Mouse (Mus musculus): ENCODE data around the gene Srsf1.

DNA sequence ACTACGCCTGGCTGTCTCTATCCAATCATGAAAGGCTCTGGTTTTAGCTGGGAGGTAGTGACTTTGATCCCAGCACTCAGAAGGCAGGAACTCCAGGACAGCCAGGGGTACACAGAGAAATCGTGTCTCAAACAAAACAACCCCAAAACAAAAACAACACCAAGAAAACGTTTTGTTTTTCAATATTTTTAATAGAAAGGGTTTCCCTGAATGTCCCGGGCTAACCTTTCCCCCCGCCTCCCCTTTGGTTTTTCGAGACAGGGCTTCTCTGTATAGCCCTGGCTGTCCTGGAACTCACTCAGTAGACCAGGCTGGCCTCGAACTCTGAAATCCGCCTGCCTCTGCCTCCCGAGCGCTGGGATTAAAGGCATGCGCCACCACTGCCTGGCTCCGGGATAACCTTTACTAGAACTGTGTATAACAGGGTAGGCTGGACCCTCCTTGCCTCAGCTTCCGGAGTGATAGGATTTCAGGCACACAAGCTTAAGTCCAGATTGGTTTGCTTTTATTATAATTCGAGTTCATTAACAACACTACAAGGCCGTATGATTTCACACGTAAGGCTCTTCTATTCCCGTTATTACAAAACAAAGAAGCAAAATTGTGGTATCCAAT lies 743 bp upstream of the Srsf1 start:
- TF ChIP-seq GATA1 (IDR thresholded peaks at IDR 0.05; ENCODE audit: low read length) (no peak), TAL1 (IDR thresholded peaks at IDR 0.05; ENCODE audit: low read length) (no peak)

Data from erythroblast, embryonic 14.5 days (primary cell).